Mouse (Mus musculus): ENCODE results near the gene Olfr1020. TPM values are rescaled to one million over a fixed set of nuclear protein-coding genes. Genes with fewer than 3 reads are reported as not detected.

Olfr1020 gene
- total RNA-seq (2017), result not detected in 2 replicates

DNA sequence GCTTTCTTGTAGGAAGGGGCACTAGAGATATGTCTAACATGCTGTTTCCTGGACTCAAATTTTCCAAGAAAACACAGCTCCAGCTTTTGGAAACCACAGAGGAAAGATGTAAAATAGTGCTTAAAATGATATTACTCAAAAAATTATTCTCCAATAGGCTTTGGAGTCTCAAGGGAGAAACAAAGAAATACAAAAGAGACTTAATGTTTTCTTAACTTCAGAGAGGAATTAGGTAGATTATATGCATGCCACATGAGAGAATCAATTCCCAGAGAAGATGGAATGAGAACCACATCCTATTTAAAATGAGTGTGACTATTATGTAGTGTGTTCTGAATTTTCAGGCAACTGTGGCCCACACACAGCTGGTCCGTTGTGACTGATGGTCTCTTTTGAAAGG, at the start of gene Olfr1020:
Gene Olfr1020 (plus strand): TSS at position 301 of the 400 bp plus-strand sequence.
- no peak for ATAC-seq (replicated peaks; ENCODE audit: low read depth, poor library complexity, severe bottlenecking)

- ATAC-seq (replicated peaks; ENCODE audit: low read depth, poor library complexity, severe bottlenecking), result no peak
Observed at GRCm38 (mm10) chr2:85802444-85802843, 44.4 kb upstream of the Olfr1020 start, which contains the start of gene Olfr1016. TSS of gene Olfr1016 (minus strand) at chr2:85802544.

DNA sequence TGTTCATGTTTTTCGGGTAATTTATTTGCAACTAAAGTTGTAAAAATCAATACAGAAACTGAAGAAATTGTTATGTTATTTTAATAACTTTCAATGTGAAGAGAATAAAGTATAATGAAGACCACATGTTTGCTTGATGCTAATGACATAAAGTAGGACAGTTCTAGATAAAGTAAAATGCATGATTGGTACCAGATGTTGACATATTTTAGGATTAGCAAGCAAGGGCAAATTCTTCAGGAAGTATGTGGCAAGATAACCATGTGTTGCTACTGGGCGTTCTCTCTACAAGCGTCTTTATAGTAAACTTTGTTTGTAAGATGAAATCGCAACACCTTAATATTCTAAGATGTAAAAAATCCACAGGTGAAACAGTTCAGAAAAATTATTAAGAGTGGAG, 42.3 kb upstream of the Olfr1020 start:
- ATAC-seq (replicated peaks; ENCODE audit: low read depth, poor library complexity, severe bottlenecking), result no peak

DNA sequence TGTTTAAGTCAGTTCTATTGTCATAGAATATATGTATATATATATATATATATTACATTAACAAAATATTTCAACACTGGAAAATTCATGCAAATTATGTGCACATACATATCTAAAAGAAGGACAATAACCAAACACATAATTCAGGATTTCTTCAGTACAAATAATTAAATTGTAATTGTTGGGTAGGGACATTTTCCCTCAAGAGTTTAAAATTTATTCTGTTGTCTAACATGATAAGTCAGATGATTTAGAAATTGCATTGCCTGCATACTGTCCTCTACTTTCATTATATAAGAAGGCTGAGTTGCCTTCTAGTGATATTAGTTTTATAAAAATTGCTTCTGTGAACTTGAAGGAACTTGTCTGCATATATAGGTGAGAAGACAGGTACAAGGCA, 28.7 kb upstream of the Olfr1020 start, which contains the start of gene Olfr1018:
Gene Olfr1018 (plus strand): TSS at position 301 of the 400 bp plus-strand sequence.
- no peak for ATAC-seq (replicated peaks; ENCODE audit: low read depth, poor library complexity, severe bottlenecking)

- ATAC-seq (replicated peaks; ENCODE audit: low read depth, poor library complexity, severe bottlenecking), result no peak
Observed at GRCm38 (mm10) chr2:85845383-85845782, 1.4 kb upstream of the Olfr1020 start, which contains the start of gene Olfr1019. TSS of gene Olfr1019 (minus strand) at chr2:85845483.

DNA sequence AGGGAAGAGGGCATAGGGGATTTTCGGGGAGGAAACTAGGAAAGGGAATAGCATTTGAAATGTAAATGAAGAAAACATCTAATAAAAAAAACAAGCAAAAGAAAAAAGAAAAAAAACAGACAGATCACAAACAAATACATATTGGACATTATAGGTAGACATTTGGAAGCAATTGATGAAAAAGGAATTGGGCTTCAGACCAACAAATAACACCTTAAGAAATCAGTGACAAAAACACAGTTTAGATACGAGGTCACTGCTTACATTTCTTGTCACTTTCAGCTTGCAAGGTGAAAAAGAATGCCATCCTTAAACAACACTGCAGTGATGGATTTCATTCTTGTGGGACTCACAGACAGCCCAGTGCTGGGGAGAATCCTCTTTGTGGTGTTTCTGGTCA, 21.5 kb downstream of the Olfr1020 start, which contains the start of gene Olfr1022:
Gene Olfr1022 (plus strand): TSS at position 301 of the 400 bp plus-strand sequence.
- no peak for ATAC-seq (replicated peaks; ENCODE audit: low read depth, poor library complexity, severe bottlenecking)

- no peak for ATAC-seq (replicated peaks; ENCODE audit: low read depth, poor library complexity, severe bottlenecking)
Observed at GRCm38 (mm10) chr2:85885340-85885739, 38.5 kb downstream of the Olfr1020 start, which contains the start of gene Olfr1023. TSS of gene Olfr1023 (plus strand) at chr2:85885640.

Other genes with a start within 250 kb of the Olfr1020 start
- not detected in 2 replicates for gene Olfr1000, start 235.1 kb upstream of the Olfr1020 start, total RNA-seq (2017)
- gene Olfr1002, start 196.3 kb upstream of the Olfr1020 start, total RNA-seq (2017), result not detected in 2 replicates
- not detected in 2 replicates for gene Olfr154, start 182.6 kb upstream of the Olfr1020 start, total RNA-seq (2017)
- gene Olfr1006, start 168.3 kb upstream of the Olfr1020 start, total RNA-seq (2017), result not detected in 2 replicates
- gene Olfr1008, start 157.6 kb upstream of the Olfr1020 start, total RNA-seq (2017), result not detected in 2 replicates
- not detected in 2 replicates for gene Olfr1009, start 131.6 kb upstream of the Olfr1020 start, total RNA-seq (2017)
- not detected in 2 replicates for gene Olfr1012, start 84.3 kb upstream of the Olfr1020 start, total RNA-seq (2017)
- not detected in 2 replicates for gene Olfr1013, start 79.9 kb upstream of the Olfr1020 start, total RNA-seq (2017)
- gene Olfr1014, start 74.3 kb upstream of the Olfr1020 start, total RNA-seq (2017), result not detected in 2 replicates
- not detected in 2 replicates for gene Olfr1015, start 65.0 kb upstream of the Olfr1020 start, total RNA-seq (2017)
- not detected in 2 replicates for gene Olfr1016, start 44.5 kb upstream of the Olfr1020 start, total RNA-seq (2017)
- not detected in 2 replicates for gene Olfr1018, start 28.6 kb upstream of the Olfr1020 start, total RNA-seq (2017)
- not detected in 2 replicates for gene Olfr1019, start 1.5 kb upstream of the Olfr1020 start, total RNA-seq (2017)
- gene Olfr1022, start 21.6 kb downstream of the Olfr1020 start, total RNA-seq (2017), result not detected in 2 replicates
- not detected in 2 replicates for gene Olfr1023, start 38.6 kb downstream of the Olfr1020 start, total RNA-seq (2017)
- gene Olfr1024, start 58.0 kb downstream of the Olfr1020 start, total RNA-seq (2017), result not detected in 2 replicates
- not detected in 2 replicates for gene Olfr1025-ps1, start 68.2 kb downstream of the Olfr1020 start, total RNA-seq (2017)
- not detected in 2 replicates for gene Olfr1026, start 74.5 kb downstream of the Olfr1020 start, total RNA-seq (2017)
- not detected in 2 replicates for gene Olfr1028, start 103.4 kb downstream of the Olfr1020 start, total RNA-seq (2017)
- not detected in 2 replicates for gene Olfr1029, start 126.9 kb downstream of the Olfr1020 start, total RNA-seq (2017)
- gene Olfr1030, start 132.2 kb downstream of the Olfr1020 start, total RNA-seq (2017), result not detected in 2 replicates
- gene Olfr1031, start 143.3 kb downstream of the Olfr1020 start, total RNA-seq (2017), result not detected in 2 replicates
- gene Olfr1032, start 158.5 kb downstream of the Olfr1020 start, total RNA-seq (2017), result not detected in 2 replicates
- gene Olfr1033, start 173.6 kb downstream of the Olfr1020 start, total RNA-seq (2017), result 0.18 TPM in 1 of 2 replicates, not detected in the other
- not detected in 2 replicates for gene Olfr1034, start 198.8 kb downstream of the Olfr1020 start, total RNA-seq (2017)
- not detected in 2 replicates for gene Olfr1036, start 227.0 kb downstream of the Olfr1020 start, total RNA-seq (2017)
- gene Olfr1037, start 240.4 kb downstream of the Olfr1020 start, total RNA-seq (2017), result not detected in 2 replicates

Measured in common myeloid progenitor, adult 5-6 weeks (primary cell).